27 mouse cellular contexts compared by ENCODE assay signal in the genomic region with DNA sequence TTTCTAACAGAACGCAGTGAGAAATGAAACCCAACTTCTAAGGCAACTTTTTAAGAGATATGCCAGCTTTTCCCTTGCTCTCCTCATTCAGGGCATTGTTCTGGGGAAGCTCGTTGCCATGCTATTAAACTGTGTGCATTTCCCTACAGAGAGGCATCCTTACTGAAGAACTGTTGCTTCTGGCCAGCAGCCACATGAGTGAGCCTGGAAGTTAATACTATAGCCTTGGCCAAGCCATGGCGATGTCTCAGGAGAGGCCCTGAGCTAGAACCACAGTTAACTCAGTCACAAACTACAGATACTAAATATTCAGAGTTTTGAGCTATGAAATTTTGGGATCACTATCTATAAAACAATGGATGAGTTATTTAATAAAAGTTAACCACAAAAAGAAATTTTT.
"Had no signal": no experiment of that assay in that cellular context is flagged by ENCODE, and none has a peak within 500 bp of the region (broad histone marks: within the 10 kb centered on the region; RNA-seq: fewer than 3 reads in every experiment).

No protein-coding gene starts in this region.

- H3K9me3 ChIP-seq: embryonic facial prominence, embryonic 10.5 days; embryonic facial prominence, embryonic 12.5 days; embryonic facial prominence, embryonic 13.5 days; embryonic facial prominence, embryonic 15.5 days; forebrain, embryonic 10.5 days; forebrain, embryonic 12.5 days; forebrain, embryonic 13.5 days; forebrain, embryonic 15.5 days had no signal

- DNase-seq: cerebellum, adult 8-10 months; cerebellum, adult 9-10 months; cerebellum, adult 9-11 months; cerebellum, postnatal 10 days; cerebellum, postnatal 14 days; cerebellum, postnatal 25 days; cerebellum, postnatal 36 days; embryo, embryonic 11 days; forebrain, postnatal 0 days; gastrocnemius, adult 2 months; gastrocnemius, postnatal 10 days; gastrocnemius, postnatal 14 days; gastrocnemius, postnatal 25 days; gastrocnemius, postnatal 36 days; heart, adult 18-20 months; heart, adult 2 months had no signal

- H3K27me3 ChIP-seq: embryonic facial prominence, embryonic 12.5 days; embryonic facial prominence, embryonic 13.5 days; embryonic facial prominence, embryonic 15.5 days; forebrain, embryonic 12.5 days; forebrain, embryonic 13.5 days; forebrain, embryonic 15.5 days had no signal

- ATAC-seq: forebrain, embryonic 13.5 days; forebrain, embryonic 14.5 days; forebrain, embryonic 15.5 days; forebrain, embryonic 16.5 days; forebrain, postnatal 0 days had no signal

- H3K4me3 ChIP-seq: embryonic facial prominence, embryonic 10.5 days; embryonic facial prominence, embryonic 12.5 days; embryonic facial prominence, embryonic 13.5 days; embryonic facial prominence, embryonic 15.5 days; erythroblast, embryonic 14.5 days; forebrain, embryonic 10.5 days; forebrain, embryonic 12.5 days; forebrain, embryonic 13.5 days; forebrain, embryonic 15.5 days; gastrocnemius, adult 2 months; heart, adult 2 months had no signal
